Mouse (Mus musculus): Measurements from ENCODE around the gene Gnao1. TPM values are rescaled to one million over a fixed set of nuclear protein-coding genes. Genes with fewer than 3 reads are reported as not detected.

The Gnao1 gene
- total RNA-seq, 1 experiment, result 1.1 TPM

DNA sequence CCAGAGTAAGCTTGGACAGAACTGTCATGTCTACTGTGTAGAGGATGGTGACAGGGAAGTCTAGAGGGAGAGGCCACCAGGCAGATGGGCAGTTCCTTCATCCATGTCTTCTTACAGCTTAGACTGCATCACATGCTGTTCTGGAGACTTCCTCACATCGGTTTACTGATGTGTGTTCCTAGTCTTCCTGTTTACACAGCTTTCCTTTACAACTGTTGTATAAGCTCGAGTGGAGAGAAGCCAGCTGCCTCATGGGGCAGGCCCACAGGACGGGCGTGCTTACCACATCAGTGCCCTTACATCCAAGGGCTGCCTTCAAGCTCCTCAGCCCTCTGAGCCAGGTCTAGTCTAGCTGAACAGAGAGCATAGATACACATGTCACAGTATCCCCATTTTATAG lies 15.6 kb downstream of the Gnao1 start:
- in situ Hi-C loops (cut with MboI; ENCODE audit: low sequenced_read_pairs in 2 of 2, unreplicated experiment in 2 of 2), result no loop called here
- no peak overlapping the region for H3K27ac ChIP-seq (ENCODE audit: insufficient read depth, low read depth, low read length, poor library complexity, severe bottlenecking)
- TF ChIP-seq CHD2 (IDR thresholded peaks at IDR 0.05; ENCODE audit: low read depth, low read length) (no peak), MAFK (IDR thresholded peaks at IDR 0.05; ENCODE audit: insufficient read depth, low read depth, low read length) (no peak), HCFC1 (IDR thresholded peaks at IDR 0.05; ENCODE audit: borderline replicate concordance, insufficient read depth, low read length) (no peak), ZC3H11A (IDR thresholded peaks at IDR 0.05; ENCODE audit: borderline replicate concordance, low read depth, low read length) (no peak), ZNF384 (IDR thresholded peaks at IDR 0.05; ENCODE audit: low read depth, low read length) (no peak)
- H3K9ac ChIP-seq (ENCODE audit: insufficient read depth, low read depth, low read length, poor library complexity, severe bottlenecking), result no peak overlapping the region
- peaks cover 0 to 2% of the 10 kb centered on the region in 2 experiments; a peak in 1 of 4 replicates for H3K4me1 ChIP-seq (ENCODE audit: control insufficient read depth in 2 of 2, insufficient read depth in 2 of 2, low read length in 2 of 2, poor library complexity in 1 of 2)
- no peak for DNase-seq (ENCODE audit: low read depth, low spot score)
- H3K36me3 ChIP-seq (ENCODE audit: control insufficient read depth, insufficient read depth, low read length, poor library complexity, severe bottlenecking), result no peaks in the 10 kb centered on the region
- no peaks in the 10 kb centered on the region for H3K9me3 ChIP-seq (ENCODE audit: control insufficient read depth, insufficient read depth, low read depth, low read length)
- no peak overlapping the region for H3K4me3 ChIP-seq (ENCODE audit: insufficient read depth in 1 of 2, low read depth in 1 of 2, low read length in 2 of 2, poor library complexity in 1 of 2, severe bottlenecking in 1 of 2)

DNA sequence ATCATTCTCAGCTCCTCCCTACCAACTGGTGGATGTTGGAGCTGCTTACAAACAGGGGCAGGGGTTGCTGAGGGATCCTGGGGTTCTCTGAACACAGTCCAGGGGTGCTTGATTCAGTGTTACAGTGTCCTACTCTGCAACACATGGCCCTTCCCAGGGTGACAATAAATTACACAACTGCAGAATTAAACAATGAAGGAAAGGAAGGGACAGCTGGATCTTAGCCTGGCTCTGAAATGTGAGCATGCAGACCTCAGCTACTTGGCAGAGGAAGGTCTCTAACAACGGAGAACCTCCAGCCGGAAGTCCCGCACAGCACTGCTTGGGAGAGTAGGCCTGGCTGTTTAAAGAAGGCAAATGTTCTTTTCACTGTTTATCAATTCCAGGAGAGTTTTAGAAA lies 20.9 kb downstream of the Gnao1 start:
- H3K36me3 ChIP-seq (ENCODE audit: control insufficient read depth, insufficient read depth, low read length, poor library complexity, severe bottlenecking), result no peaks in the 10 kb centered on the region
- no peaks in the 10 kb centered on the region for H3K9me3 ChIP-seq (ENCODE audit: control insufficient read depth, insufficient read depth, low read depth, low read length)
- H3K4me3 ChIP-seq (ENCODE audit: insufficient read depth in 1 of 2, low read depth in 1 of 2, low read length in 2 of 2, poor library complexity in 1 of 2, severe bottlenecking in 1 of 2), result no peak overlapping the region
- no peak for DNase-seq (ENCODE audit: low read depth, low spot score)
- no peak overlapping the region for H3K27ac ChIP-seq (ENCODE audit: insufficient read depth, low read depth, low read length, poor library complexity, severe bottlenecking)
- no peak for TF ChIP-seq CHD2 (IDR thresholded peaks at IDR 0.05; ENCODE audit: low read depth, low read length)
- TF ChIP-seq HCFC1 (IDR thresholded peaks at IDR 0.05; ENCODE audit: borderline replicate concordance, insufficient read depth, low read length), result no peak
- no peak for TF ChIP-seq ZNF384 (IDR thresholded peaks at IDR 0.05; ENCODE audit: low read depth, low read length)
- no peak for TF ChIP-seq ZC3H11A (IDR thresholded peaks at IDR 0.05; ENCODE audit: borderline replicate concordance, low read depth, low read length)
- TF ChIP-seq MAFK (IDR thresholded peaks at IDR 0.05; ENCODE audit: insufficient read depth, low read depth, low read length), result no peak
- no peaks in the 10 kb centered on the region for H3K4me1 ChIP-seq (ENCODE audit: control insufficient read depth in 2 of 2, insufficient read depth in 2 of 2, low read length in 2 of 2, poor library complexity in 1 of 2)
- in situ Hi-C loops (cut with MboI; ENCODE audit: low sequenced_read_pairs in 2 of 2, unreplicated experiment in 2 of 2), result no loop called here
- no peak overlapping the region for H3K9ac ChIP-seq (ENCODE audit: insufficient read depth, low read depth, low read length, poor library complexity, severe bottlenecking)

DNA sequence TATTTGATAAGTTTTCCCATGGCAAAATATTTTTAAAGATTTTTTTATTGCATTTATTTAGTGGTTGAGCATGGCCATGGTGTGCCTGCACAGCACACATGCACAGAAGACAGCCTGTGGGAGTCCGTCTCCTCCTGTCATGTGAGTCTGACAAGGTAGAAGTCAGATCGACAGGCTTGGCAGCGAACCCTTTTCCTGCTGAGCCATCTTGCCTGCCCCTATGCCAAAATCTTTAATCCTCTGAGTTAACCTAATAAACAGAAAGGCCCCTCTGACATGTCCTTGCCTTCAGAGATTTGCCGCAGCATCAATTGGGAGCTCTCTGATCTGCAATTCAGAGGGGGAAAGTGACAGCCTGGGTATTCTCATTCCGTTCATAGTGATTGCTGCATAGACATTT lies 26.0 kb downstream of the Gnao1 start:
- no peak for DNase-seq (ENCODE audit: low read depth, low spot score)
- Histone ChIP-seq H3K4me1 (ENCODE audit: control insufficient read depth in 2 of 2, insufficient read depth in 2 of 2, low read length in 2 of 2, poor library complexity in 1 of 2) (no peaks in the 10 kb centered on the region), H3K36me3 (ENCODE audit: control insufficient read depth, insufficient read depth, low read length, poor library complexity, severe bottlenecking) (no peaks in the 10 kb centered on the region), H3K9me3 (ENCODE audit: control insufficient read depth, insufficient read depth, low read depth, low read length) (no peaks in the 10 kb centered on the region), H3K27ac (ENCODE audit: insufficient read depth, low read depth, low read length, poor library complexity, severe bottlenecking) (no peak overlapping the region), H3K9ac (ENCODE audit: insufficient read depth, low read depth, low read length, poor library complexity, severe bottlenecking) (no peak overlapping the region), H3K4me3 (ENCODE audit: insufficient read depth in 1 of 2, low read depth in 1 of 2, low read length in 2 of 2, poor library complexity in 1 of 2, severe bottlenecking in 1 of 2) (no peak overlapping the region)
- in situ Hi-C loops (cut with MboI; ENCODE audit: low sequenced_read_pairs in 2 of 2, unreplicated experiment in 2 of 2), result no loop called here
- TF ChIP-seq MAFK (IDR thresholded peaks at IDR 0.05; ENCODE audit: insufficient read depth, low read depth, low read length) (no peak), ZC3H11A (IDR thresholded peaks at IDR 0.05; ENCODE audit: borderline replicate concordance, low read depth, low read length) (no peak), CHD2 (IDR thresholded peaks at IDR 0.05; ENCODE audit: low read depth, low read length) (no peak), ZNF384 (IDR thresholded peaks at IDR 0.05; ENCODE audit: low read depth, low read length) (no peak), HCFC1 (IDR thresholded peaks at IDR 0.05; ENCODE audit: borderline replicate concordance, insufficient read depth, low read length) (no peak)

DNA sequence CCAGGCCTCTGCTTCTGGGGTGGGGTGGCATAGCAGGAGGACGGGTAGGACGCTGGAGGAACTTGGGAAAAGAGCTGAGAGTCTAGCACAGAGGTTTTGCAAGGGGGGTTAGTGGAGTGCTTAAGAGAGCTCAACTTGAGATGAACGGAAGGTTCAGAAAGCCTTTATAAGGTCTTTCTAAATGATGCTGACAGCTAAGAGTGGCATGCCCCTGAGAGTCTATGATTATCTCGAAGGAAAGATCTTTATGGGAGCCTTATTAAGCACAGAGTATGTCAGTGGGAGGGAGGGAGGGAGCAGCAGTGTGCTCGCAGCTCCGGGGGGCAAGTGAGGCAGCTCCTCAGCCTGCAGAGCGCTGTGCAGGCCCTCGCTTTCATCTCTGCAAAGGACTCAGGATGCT lies 29.3 kb downstream of the Gnao1 start:
- no peak for TF ChIP-seq ZC3H11A (IDR thresholded peaks at IDR 0.05; ENCODE audit: borderline replicate concordance, low read depth, low read length)
- no peak for TF ChIP-seq HCFC1 (IDR thresholded peaks at IDR 0.05; ENCODE audit: borderline replicate concordance, insufficient read depth, low read length)
- TF ChIP-seq MAFK (IDR thresholded peaks at IDR 0.05; ENCODE audit: insufficient read depth, low read depth, low read length), result no peak
- no peak for TF ChIP-seq CHD2 (IDR thresholded peaks at IDR 0.05; ENCODE audit: low read depth, low read length)
- no peak for TF ChIP-seq ZNF384 (IDR thresholded peaks at IDR 0.05; ENCODE audit: low read depth, low read length)
- Histone ChIP-seq H3K27ac (ENCODE audit: insufficient read depth, low read depth, low read length, poor library complexity, severe bottlenecking) (no peak overlapping the region), H3K4me3 (ENCODE audit: insufficient read depth in 1 of 2, low read depth in 1 of 2, low read length in 2 of 2, poor library complexity in 1 of 2, severe bottlenecking in 1 of 2) (no peak overlapping the region), H3K36me3 (ENCODE audit: control insufficient read depth, insufficient read depth, low read length, poor library complexity, severe bottlenecking) (no peaks in the 10 kb centered on the region), H3K4me1 (ENCODE audit: control insufficient read depth in 2 of 2, insufficient read depth in 2 of 2, low read length in 2 of 2, poor library complexity in 1 of 2) (no peaks in the 10 kb centered on the region), H3K9me3 (ENCODE audit: control insufficient read depth, insufficient read depth, low read depth, low read length) (no peaks in the 10 kb centered on the region), H3K9ac (ENCODE audit: insufficient read depth, low read depth, low read length, poor library complexity, severe bottlenecking) (no peak overlapping the region)
- DNase-seq (ENCODE audit: low read depth, low spot score), result no peak
- in situ Hi-C loops (cut with MboI; ENCODE audit: low sequenced_read_pairs in 2 of 2, unreplicated experiment in 2 of 2), result no loop called here

DNA sequence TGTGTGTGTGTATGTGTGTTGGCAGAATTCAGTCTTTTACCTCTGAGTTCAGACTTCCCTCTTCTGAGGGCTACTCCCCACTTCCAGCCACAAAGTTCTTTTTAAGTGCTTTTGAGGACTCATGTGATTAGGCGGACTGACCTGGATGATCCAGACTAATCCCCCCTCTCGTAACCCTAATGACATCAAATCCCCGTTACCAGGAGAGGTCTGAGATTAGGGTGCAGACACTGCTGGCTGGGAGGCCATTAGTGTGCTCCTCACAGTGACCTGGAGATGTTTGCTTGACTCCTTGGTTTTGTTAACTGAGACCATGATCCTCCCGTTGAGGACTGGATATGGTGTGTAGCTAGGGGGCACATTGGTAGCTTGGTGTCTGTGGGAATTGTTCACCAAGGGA lies 30.7 kb downstream of the Gnao1 start:
- Histone ChIP-seq H3K9me3 (ENCODE audit: control insufficient read depth, insufficient read depth, low read depth, low read length) (no peaks in the 10 kb centered on the region), H3K27ac (ENCODE audit: insufficient read depth, low read depth, low read length, poor library complexity, severe bottlenecking) (no peak overlapping the region), H3K9ac (ENCODE audit: insufficient read depth, low read depth, low read length, poor library complexity, severe bottlenecking) (no peak overlapping the region), H3K4me3 (ENCODE audit: insufficient read depth in 1 of 2, low read depth in 1 of 2, low read length in 2 of 2, poor library complexity in 1 of 2, severe bottlenecking in 1 of 2) (no peak overlapping the region), H3K4me1 (ENCODE audit: control insufficient read depth in 2 of 2, insufficient read depth in 2 of 2, low read length in 2 of 2, poor library complexity in 1 of 2) (no peaks in the 10 kb centered on the region), H3K36me3 (ENCODE audit: control insufficient read depth, insufficient read depth, low read length, poor library complexity, severe bottlenecking) (no peaks in the 10 kb centered on the region)
- no peak for TF ChIP-seq HCFC1 (IDR thresholded peaks at IDR 0.05; ENCODE audit: borderline replicate concordance, insufficient read depth, low read length)
- TF ChIP-seq MAFK (IDR thresholded peaks at IDR 0.05; ENCODE audit: insufficient read depth, low read depth, low read length), result no peak
- no peak for TF ChIP-seq CHD2 (IDR thresholded peaks at IDR 0.05; ENCODE audit: low read depth, low read length)
- TF ChIP-seq ZNF384 (IDR thresholded peaks at IDR 0.05; ENCODE audit: low read depth, low read length), result no peak
- no peak for TF ChIP-seq ZC3H11A (IDR thresholded peaks at IDR 0.05; ENCODE audit: borderline replicate concordance, low read depth, low read length)
- DNase-seq (ENCODE audit: low read depth, low spot score), result no peak
- in situ Hi-C loops (cut with MboI; ENCODE audit: low sequenced_read_pairs in 2 of 2, unreplicated experiment in 2 of 2), result no loop called here

Data from ES-E14 (cell line).